Mouse (Mus musculus) liver, embryonic 14.5 days (tissue): ENCODE results near the gene Clnk.

Experiments
- CTCF ChIP-seq: IDR thresholded peaks from 2 replicates; pipeline ENCODE4 v1.5.1; 2016; ENCODE audit warnings: antibody characterized with exemption, low read depth, control low read depth
- EP300 ChIP-seq: IDR thresholded peaks from 2 replicates; pipeline ENCODE4 v1.6.1; 2016; ENCODE audit warnings: antibody characterized with exemption, low read depth

- TF ChIP-seq CTCF, result no peak
- TF ChIP-seq EP300, result no peak
Measured at GRCm38 (mm10) chr5:38850171-38850570, 26.4 kb downstream of the Clnk start.
